Mouse (Mus musculus) neural tube, embryonic 14.5 days (tissue): ENCODE measurements around the gene Zbtb8os. TPM values are rescaled to one million over a fixed set of nuclear protein-coding genes. Genes with fewer than 3 reads are reported as not detected.

Experiments
- ATAC-seq: fragments of 200-750 bp; cut with Nextera tagmentation; 2 replicates; pipeline ENCODE4 v1.8.0; 2017; ENCODE audit warnings: low read depth, mild to moderate bottlenecking, moderate TSS enrichment, moderate library complexity
- H3K27ac ChIP-seq: fragments of 300-500 bp; sonication (generic); 2 replicates; pipeline ENCODE4 v1.5.1; 2014; ENCODE audit warnings: low read depth, mild to moderate bottlenecking, control low read depth, low read length, moderate library complexity, mixed read lengths
- H3K27me3 ChIP-seq: fragments of 300-500 bp; sonication (generic); 2 replicates; pipeline ENCODE4 v1.6.1; 2014; ENCODE audit warnings: low read length; ENCODE audit not compliant: control insufficient read depth, insufficient read depth
- H3K36me3 ChIP-seq: fragments of 300-500 bp; sonication (generic); 2 replicates; pipeline ENCODE4 v1.6.1; 2014; ENCODE audit warnings: low read length, mixed read lengths; ENCODE audit not compliant: control insufficient read depth, insufficient read depth
- H3K4me1 ChIP-seq: fragments of 300-500 bp; sonication (generic); 2 replicates; pipeline ENCODE4 v1.6.1; 2014; ENCODE audit warnings: low read length; ENCODE audit not compliant: control insufficient read depth, insufficient read depth
- H3K4me2 ChIP-seq: fragments of 300-500 bp; sonication (generic); 2 replicates; pipeline ENCODE4 v1.6.1; 2014; ENCODE audit warnings: mild to moderate bottlenecking, low read depth, low read length, control low read depth
- H3K4me3 ChIP-seq: fragments of 300-500 bp; sonication (generic); 2 replicates; pipeline ENCODE4 v1.5.1; 2014; ENCODE audit warnings: low read depth, low read length, control low read depth, mixed read lengths
- H3K9ac ChIP-seq: fragments of 300-500 bp; sonication (generic); replicated peaks from 2 replicates; pipeline ENCODE4 v1.6.1; 2014; ENCODE audit warnings: low read depth, mild to moderate bottlenecking, control low read depth, low read length, mixed read lengths
- H3K9me3 ChIP-seq: fragments of 300-500 bp; sonication (generic); 2 replicates; pipeline ENCODE4 v1.6.1; 2016; ENCODE audit warnings: low read length; ENCODE audit not compliant: control insufficient read depth
- WGBS: fragments of 180-500 bp; shearing (Covaris S2); extraction: QIAGEN DNeasy Blood & Tissue Kit; methylation state at CpG from one replicate; pipeline ENCODE4 v1.1.7; 2014; 5-methylcytosine and 5-hydroxymethylcytosine counted together
- polyA plus RNA-seq: library from polyadenylated mRNA; unstranded; fragments of >200 nt; fragmentation: Nextera tagmentation; extraction: Ambion mirVana; gene quantifications from 2 replicates; pipeline ENCODE4 v1.2.1, GENCODE M21; 2014

Gene Zbtb8os
- polyA plus RNA-seq, 1 experiment from 2014 or later = 19.5 TPM

DNA sequence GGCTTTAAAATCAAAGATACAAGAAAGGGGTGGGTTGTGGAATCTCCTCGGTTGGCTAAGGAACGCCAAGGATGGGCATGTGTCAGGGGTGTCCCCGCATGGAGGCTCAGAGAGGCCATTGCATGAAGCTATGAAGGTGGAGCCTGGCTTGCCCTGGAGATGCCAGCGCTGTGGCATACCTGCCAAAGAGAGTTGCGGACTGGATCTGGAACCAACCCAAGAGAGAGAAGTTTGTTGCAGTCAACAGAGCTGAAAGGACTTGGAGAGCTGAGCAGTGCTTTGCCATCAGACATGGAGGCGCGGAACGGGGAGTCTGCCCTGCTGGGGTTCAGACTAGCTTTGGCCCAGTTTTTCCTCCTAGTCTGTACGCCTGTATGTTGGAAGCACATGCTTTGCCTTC lies 28.0 kb downstream of the Zbtb8os start:
- 93% methylated on average over 9 of the region's 9 CpGs for WGBS
- H3K27me3 ChIP-seq = no peaks in the 10 kb centered on the region
- no peak overlapping the region for H3K9ac ChIP-seq
- H3K36me3 ChIP-seq = peaks cover 6% of the 10 kb centered on the region; the same call in 1 of the 2 replicates
- H3K4me1 ChIP-seq = no peaks in the 10 kb centered on the region
- no peak overlapping the region for H3K27ac ChIP-seq
- no peak overlapping the region for H3K4me2 ChIP-seq
- no peak for ATAC-seq
- H3K9me3 ChIP-seq = no peaks in the 10 kb centered on the region
- no peak overlapping the region for H3K4me3 ChIP-seq

DNA sequence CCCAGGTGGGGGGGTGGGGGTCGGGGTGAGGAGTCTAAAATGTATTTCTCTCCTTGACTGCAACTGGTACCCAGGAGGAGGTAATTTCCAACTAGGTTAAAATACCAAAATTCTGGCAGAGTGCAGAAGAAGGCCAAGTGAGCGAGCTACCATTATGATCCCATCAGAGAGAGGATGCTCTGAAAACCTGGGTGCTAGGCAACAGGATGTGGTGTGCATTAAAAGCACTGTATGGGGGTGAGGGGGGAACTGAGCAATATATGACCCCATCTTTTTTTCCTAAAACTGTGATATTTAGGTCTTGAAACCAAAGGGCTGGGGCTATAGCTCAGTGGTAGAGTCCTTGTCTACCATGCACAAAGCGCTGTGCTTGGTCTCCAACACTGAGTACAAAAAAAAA lies 28.9 kb downstream of the Zbtb8os start:
- H3K4me2 ChIP-seq = no peak overlapping the region
- peaks cover 5% of the 10 kb centered on the region; the same call in 1 of the 2 replicates for H3K36me3 ChIP-seq
- no peaks in the 10 kb centered on the region for H3K9me3 ChIP-seq
- no peak overlapping the region for H3K27ac ChIP-seq
- 92% methylated on average over 3 of the region's 3 CpGs for WGBS
- H3K4me1 ChIP-seq = no peaks in the 10 kb centered on the region
- no peak overlapping the region for H3K9ac ChIP-seq
- ATAC-seq = no peak
- H3K27me3 ChIP-seq = no peaks in the 10 kb centered on the region
- H3K4me3 ChIP-seq = no peak overlapping the region

DNA sequence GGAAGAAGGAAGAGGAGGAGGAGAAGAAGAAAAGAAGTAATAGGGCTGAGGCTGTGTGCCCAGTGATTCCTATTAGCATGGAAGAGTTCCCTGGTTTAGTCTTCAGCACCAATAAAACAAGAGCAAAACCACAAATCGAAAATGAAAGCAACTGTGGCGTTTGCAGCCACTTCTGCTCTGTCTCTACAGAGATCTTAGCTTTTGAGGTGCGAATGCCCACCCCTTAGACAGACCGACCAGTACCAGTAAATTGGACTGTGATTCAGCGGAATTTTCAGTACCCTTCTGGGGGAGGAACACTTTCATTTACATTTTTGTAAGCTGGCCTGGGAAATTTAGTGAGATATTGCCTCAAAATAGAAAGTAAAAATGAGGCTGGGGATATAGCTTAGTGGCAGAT lies 29.7 kb downstream of the Zbtb8os start:
- H3K36me3 ChIP-seq = no peaks in the 10 kb centered on the region
- no peaks in the 10 kb centered on the region for H3K4me1 ChIP-seq
- ATAC-seq = no peak
- H3K4me2 ChIP-seq = no peak overlapping the region
- no peak overlapping the region for H3K4me3 ChIP-seq
- H3K27me3 ChIP-seq = no peaks in the 10 kb centered on the region
- H3K9me3 ChIP-seq = no peaks in the 10 kb centered on the region
- no peak overlapping the region for H3K9ac ChIP-seq
- 87% methylated on average over 5 of the region's 5 CpGs for WGBS
- no peak overlapping the region for H3K27ac ChIP-seq

DNA sequence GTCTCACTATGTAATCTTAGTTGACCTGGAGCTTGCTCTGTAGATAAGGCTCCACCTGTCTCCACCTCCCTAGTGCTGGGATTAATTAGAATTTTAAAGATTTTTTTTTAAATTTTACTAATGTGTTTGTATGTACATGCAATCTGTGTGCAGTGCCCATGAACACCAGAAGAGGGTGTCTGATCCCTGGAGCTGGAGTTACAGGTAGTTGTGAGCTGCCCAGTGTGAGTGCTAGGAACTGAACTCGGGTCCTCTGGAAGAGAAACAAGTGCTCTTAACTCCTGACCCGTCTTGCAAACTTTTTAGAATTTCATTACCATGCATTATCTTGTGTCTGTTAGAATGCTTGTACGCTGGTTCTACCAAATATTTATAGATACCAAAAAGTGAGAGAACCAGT lies 35.9 kb downstream of the Zbtb8os start:
- WGBS = 95% methylated on average over 3 of the region's 3 CpGs
- Histone ChIP-seq H3K27ac (no peak overlapping the region), H3K4me2 (no peak overlapping the region), H3K36me3 (no peaks in the 10 kb centered on the region), H3K4me1 (no peaks in the 10 kb centered on the region), H3K9ac (no peak overlapping the region), H3K27me3 (no peaks in the 10 kb centered on the region), H3K9me3 (no peaks in the 10 kb centered on the region), H3K4me3 (no peak overlapping the region)
- ATAC-seq = no peak

DNA sequence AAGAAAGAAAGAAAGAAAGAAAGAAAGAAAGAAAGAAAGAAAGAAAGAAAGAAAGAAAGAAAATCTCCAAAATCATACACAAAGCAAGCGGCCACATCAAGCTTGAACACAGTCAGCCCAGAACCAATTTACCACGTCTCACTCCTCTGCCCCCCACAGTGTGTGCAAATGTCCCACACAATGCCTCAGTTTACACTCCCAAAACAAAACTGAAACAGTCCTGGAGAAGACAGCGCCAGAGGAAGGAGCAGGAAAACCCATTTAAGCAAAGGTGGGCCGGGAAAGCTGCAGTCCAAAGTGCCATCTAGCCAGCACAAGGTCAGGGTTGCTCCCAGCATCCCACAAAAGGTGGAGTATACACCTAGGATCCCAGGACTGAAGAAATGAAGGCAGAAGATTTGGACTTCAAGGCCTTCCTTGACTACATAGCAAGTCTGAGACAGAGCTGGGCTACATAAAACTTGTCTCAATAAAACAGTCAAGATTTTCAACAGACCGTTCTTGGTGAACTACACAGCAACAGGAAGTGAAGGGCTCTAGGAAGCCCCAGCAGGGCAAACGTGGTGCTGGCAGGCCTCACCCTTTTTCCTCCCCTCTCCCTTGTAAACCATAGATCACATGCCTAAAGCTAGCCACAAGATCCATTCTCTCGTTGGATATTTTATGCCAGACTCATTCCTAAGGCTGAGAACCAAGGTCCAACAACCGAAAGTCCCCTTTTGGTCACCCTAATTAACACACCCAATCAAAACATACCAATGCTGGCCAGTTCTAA lies 37.9 kb downstream of the Zbtb8os start:
- H3K27me3 ChIP-seq = no peaks in the 10 kb centered on the region
- no peak overlapping the region for H3K27ac ChIP-seq
- H3K9me3 ChIP-seq = no peaks in the 10 kb centered on the region
- H3K9ac ChIP-seq = no peak overlapping the region
- H3K36me3 ChIP-seq = no peaks in the 10 kb centered on the region
- no peak for ATAC-seq
- H3K4me2 ChIP-seq = no peak overlapping the region
- H3K4me1 ChIP-seq = no peaks in the 10 kb centered on the region
- H3K4me3 ChIP-seq = no peak overlapping the region
- 44% methylated on average over 8 of the region's 8 CpGs for WGBS

DNA sequence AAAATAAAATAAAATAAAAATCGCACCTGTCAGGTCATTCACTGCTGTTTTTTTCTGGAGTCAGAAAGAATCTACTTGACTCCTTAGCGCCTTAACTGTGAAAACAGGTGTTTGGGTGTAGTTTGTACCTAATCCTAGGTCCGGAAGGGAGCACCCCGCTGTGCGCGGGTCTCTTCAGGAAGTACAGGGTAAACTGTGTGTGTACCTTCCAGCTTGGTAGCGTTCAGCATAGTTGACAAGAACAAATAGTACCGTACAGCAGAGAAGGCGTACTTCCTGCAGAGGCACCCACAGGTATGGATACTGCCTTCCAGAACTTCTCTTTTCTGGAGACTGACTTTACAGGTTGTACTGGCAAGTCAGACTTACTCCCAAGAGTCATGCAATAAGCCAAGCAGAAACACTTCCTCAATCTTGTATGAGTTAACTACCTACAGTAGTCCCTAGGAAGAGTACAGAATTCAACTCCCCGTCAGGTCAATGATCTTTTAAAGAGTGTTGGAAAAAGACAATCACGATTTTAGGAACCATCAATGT lies 38.8 kb downstream of the Zbtb8os start:
- 56% methylated on average over 11 of the region's 11 CpGs for WGBS
- no peaks in the 10 kb centered on the region for H3K27me3 ChIP-seq
- H3K4me3 ChIP-seq = no peak overlapping the region
- no peak for ATAC-seq
- no peak overlapping the region for H3K4me2 ChIP-seq
- H3K36me3 ChIP-seq = no peaks in the 10 kb centered on the region
- H3K9me3 ChIP-seq = no peaks in the 10 kb centered on the region
- H3K27ac ChIP-seq = no peak overlapping the region
- no peak overlapping the region for H3K9ac ChIP-seq
- H3K4me1 ChIP-seq = no peaks in the 10 kb centered on the region

DNA sequence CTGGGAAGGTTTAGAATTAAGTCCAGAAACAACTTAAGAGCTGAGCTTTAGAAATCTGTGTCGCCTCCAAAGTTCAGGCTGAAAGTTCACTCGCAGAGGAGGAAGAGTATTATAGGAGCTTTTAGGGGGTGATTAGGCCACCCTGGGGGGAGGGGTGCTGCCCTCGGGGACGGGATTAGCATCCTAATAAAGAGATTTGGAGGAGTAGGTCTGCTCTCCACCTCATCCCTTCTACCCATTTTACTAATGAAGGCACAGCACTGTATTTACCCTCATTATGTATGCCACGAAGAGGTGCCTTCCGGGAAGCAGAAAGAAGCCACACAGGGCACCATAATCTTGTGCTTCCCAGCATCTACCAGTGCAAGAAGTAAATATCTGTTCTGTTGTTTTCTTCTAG lies 39.5 kb downstream of the Zbtb8os start:
- H3K4me3 ChIP-seq = no peak overlapping the region
- no peak for ATAC-seq
- no peak overlapping the region for H3K4me2 ChIP-seq
- H3K36me3 ChIP-seq = no peaks in the 10 kb centered on the region
- no peaks in the 10 kb centered on the region for H3K9me3 ChIP-seq
- H3K4me1 ChIP-seq = no peaks in the 10 kb centered on the region
- no peak overlapping the region for H3K9ac ChIP-seq
- no peaks in the 10 kb centered on the region for H3K27me3 ChIP-seq
- WGBS = 17% methylated on average over 6 of the region's 6 CpGs
- no peak overlapping the region for H3K27ac ChIP-seq

DNA sequence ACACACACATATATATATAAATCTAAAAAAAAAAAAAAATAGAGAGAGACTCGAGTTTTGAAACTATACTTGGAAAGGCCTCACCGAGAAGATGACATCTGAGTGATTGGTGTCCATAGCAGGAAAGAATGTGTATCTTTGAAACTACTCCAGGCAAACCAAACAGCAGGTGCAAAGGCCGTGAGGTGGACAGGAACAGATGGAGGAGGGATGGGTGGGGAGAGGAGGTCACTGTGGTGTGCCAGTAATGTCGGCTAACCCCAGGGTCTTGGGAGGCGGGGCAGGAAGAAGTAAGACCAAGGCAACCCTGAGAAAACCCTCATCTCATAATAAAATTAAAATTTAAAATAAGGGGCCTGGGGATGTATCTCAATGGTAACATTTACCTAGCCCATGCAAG lies 40.3 kb downstream of the Zbtb8os start:
- Histone ChIP-seq H3K9ac (no peak overlapping the region), H3K9me3 (no peaks in the 10 kb centered on the region), H3K27me3 (no peaks in the 10 kb centered on the region), H3K27ac (no peak overlapping the region), H3K4me3 (no peak overlapping the region), H3K4me2 (no peak overlapping the region), H3K36me3 (no peaks in the 10 kb centered on the region), H3K4me1 (no peaks in the 10 kb centered on the region)
- ATAC-seq = no peak
- WGBS = 68% methylated on average over 5 of the region's 5 CpGs

DNA sequence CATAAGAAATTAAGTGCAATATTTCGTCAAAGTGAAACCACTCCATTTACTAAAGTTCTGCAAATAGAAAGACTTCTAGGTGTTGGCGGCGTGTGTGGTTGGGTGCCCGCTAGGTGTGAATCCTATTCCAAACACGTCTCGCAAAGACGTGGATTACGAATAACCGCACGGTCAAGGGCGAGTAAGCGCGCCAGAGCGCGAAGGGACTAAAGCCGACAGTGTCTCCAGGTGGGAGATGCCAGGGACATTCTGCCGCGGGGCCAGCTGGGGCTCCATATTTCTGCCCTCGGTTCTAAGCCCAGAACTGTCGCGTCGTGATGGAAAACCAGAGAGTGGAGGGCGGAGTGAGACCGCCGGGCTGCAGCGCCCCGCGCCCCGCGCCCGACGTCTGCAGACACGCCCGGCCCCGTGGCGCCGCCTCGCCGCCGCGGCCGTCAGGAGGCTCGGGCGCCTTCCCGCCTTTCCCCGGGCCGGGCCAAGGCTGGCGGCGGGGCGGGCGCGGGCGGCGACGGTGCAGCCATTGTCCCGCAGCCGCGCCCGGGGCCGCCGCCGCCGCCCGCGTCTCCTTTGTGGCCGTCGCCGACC lies 41.6 kb downstream of the Zbtb8os start:
- peak overlapping the region; percentile 90 for H3K9ac ChIP-seq
- no peaks in the 10 kb centered on the region for H3K4me1 ChIP-seq
- peak; percentile 59 for ATAC-seq
- H3K4me3 ChIP-seq = peak overlapping the region; percentile 75
- no peaks in the 10 kb centered on the region for H3K36me3 ChIP-seq
- no peaks in the 10 kb centered on the region for H3K27me3 ChIP-seq
- H3K4me2 ChIP-seq = peak overlapping the region; percentile 64
- H3K9me3 ChIP-seq = no peaks in the 10 kb centered on the region
- under 1% methylated on average over 32 of the region's 68 CpGs for WGBS
- peak overlapping the region; percentile 82 for H3K27ac ChIP-seq
